Mouse (Mus musculus) CH12.LX (cell line): ENCODE measurements at regions not wholly inside any gene's neighbourhood (a gene's known extent, or its start where the extent isn't known, plus 50 kb on each side); places are given as distances from the start of the nearest gene placed in this dataset.

Experiments used
- DNase-seq: peaks from one replicate; pipeline ENCODE4 v3.0.0-alpha.2; 2013; ENCODE audit errors: extremely low read depth
- H3K27ac ChIP-seq: 2 replicates; pipeline ENCODE4 v1.5.1; 2012; ENCODE audit warnings: low read depth, mild to moderate bottlenecking, control low read depth, moderate library complexity; ENCODE audit not compliant: insufficient read depth
- H3K27me3 ChIP-seq: replicated peaks from 2 replicates; pipeline ENCODE3; 2012; ENCODE audit warnings: inconsistent platforms
- H3K36me3 ChIP-seq, 2 experiments: replicated peaks in 1 of 2; 2 replicates each; pipeline versions ENCODE3 to v1.6.1; 2012; ENCODE audit warnings: inconsistent platforms in 1 of 2, low read length in 1 of 2, mild to moderate bottlenecking in 1 of 2, mixed read lengths in 1 of 2, moderate library complexity in 1 of 2; ENCODE audit not compliant: control insufficient read depth in 1 of 2, insufficient read depth in 1 of 2
- H3K4me1 ChIP-seq, 2 experiments: 2 replicates each; pipeline ENCODE4 v1.6.1; 2012; ENCODE audit warnings: inconsistent platforms in 1 of 2, moderate library complexity in 1 of 2; ENCODE audit not compliant: insufficient read depth in 2 of 2, control insufficient read depth in 1 of 2
- H3K4me2 ChIP-seq: 2 replicates; pipeline ENCODE4 v1.6.1; 2012; ENCODE audit warnings: low read depth, mild to moderate bottlenecking, control low read depth; ENCODE audit not compliant: poor library complexity, insufficient read depth, severe bottlenecking
- H3K4me3 ChIP-seq, 3 experiments: fragments of 150-350 bp in 1 of 3; sonication (generic) in 1 of 3; replicated peaks in 1 of 3; 2 replicates each; pipeline versions ENCODE3 to v1.5.1; 2011 to 2012; ENCODE audit warnings: low read depth in 2 of 3, low read length in 2 of 3, mild to moderate bottlenecking in 2 of 3, moderate library complexity in 2 of 3, control low read depth in 1 of 3, improper control_type of control experiment in 1 of 3, inconsistent platforms in 1 of 3, mixed read lengths in 1 of 3; ENCODE audit not compliant: poor library complexity in 1 of 3
- H3K79me2 ChIP-seq: replicated peaks from 2 replicates; pipeline ENCODE4 v1.6.1; 2012; ENCODE audit warnings: mild to moderate bottlenecking, moderate library complexity; ENCODE audit not compliant: control insufficient read depth, poor library complexity, insufficient read depth, severe bottlenecking; ENCODE audit errors: extremely low read depth
- H3K9ac ChIP-seq: 2 replicates; pipeline ENCODE4 v1.6.1; 2012; ENCODE audit warnings: low read depth, mild to moderate bottlenecking, control low read depth, moderate library complexity; ENCODE audit not compliant: insufficient read depth
- H3K9me3 ChIP-seq: replicated peaks from 2 replicates; pipeline ENCODE3; 2012; ENCODE audit warnings: low read length, inconsistent platforms, mixed read lengths
- BHLHE40 ChIP-seq: IDR thresholded peaks from 2 replicates; pipeline ENCODE4 v1.6.1; 2011; ENCODE audit warnings: mild to moderate bottlenecking, low read depth, low read length, improper control_type of control experiment
- E2F4 ChIP-seq: IDR thresholded peaks from 2 replicates; pipeline ENCODE4 v1.6.1; 2011; ENCODE audit warnings: low read depth, low read length, improper control_type of control experiment; ENCODE audit not compliant: insufficient replicate concordance
- EP300 ChIP-seq: IDR thresholded peaks from 2 replicates; pipeline ENCODE4 v1.6.1; 2011; ENCODE audit warnings: low read length, improper control_type of control experiment
- GABPA ChIP-seq: IDR thresholded peaks from 2 replicates; pipeline ENCODE4 v1.6.1; 2012; ENCODE audit warnings: low read depth, low read length, improper control_type of control experiment, inconsistent platforms; ENCODE audit not compliant: insufficient replicate concordance
- HCFC1 ChIP-seq: IDR thresholded peaks from 2 replicates; pipeline ENCODE4 v1.6.1; 2012; ENCODE audit warnings: low read depth, mild to moderate bottlenecking, inconsistent platforms, low read length, improper control_type of control experiment
- IRF4 ChIP-seq: IDR thresholded peaks from 2 replicates; pipeline ENCODE4 v1.6.1; 2014; ENCODE audit warnings: low read depth, mild to moderate bottlenecking, inconsistent platforms, low read length, improper control_type of control experiment
- KAT2A ChIP-seq: IDR thresholded peaks from 2 replicates; pipeline ENCODE4 v1.6.1; 2012; ENCODE audit warnings: low read length, improper control_type of control experiment, inconsistent platforms; ENCODE audit not compliant: insufficient replicate concordance
- MAFK ChIP-seq: IDR thresholded peaks from 2 replicates; pipeline ENCODE4 v1.6.1; 2011; ENCODE audit warnings: low read length, improper control_type of control experiment; ENCODE audit not compliant: insufficient replicate concordance
- MAX ChIP-seq: IDR thresholded peaks from 2 replicates; pipeline ENCODE4 v1.6.1; 2011; ENCODE audit warnings: low read length, improper control_type of control experiment
- MEF2A ChIP-seq: IDR thresholded peaks from 2 replicates; pipeline ENCODE4 v1.6.1; 2014; ENCODE audit warnings: low read depth, mild to moderate bottlenecking, inconsistent platforms, low read length, improper control_type of control experiment, borderline replicate concordance
- POLR2A ChIP-seq: IDR thresholded peaks from 2 replicates; pipeline ENCODE4 v1.6.1; 2011; ENCODE audit warnings: low read depth, mild to moderate bottlenecking, improper control_type of control experiment, low read length
- RCOR1 ChIP-seq: conservative IDR thresholded peaks from 2 replicates; pipeline ENCODE4 v1.6.1; 2012; ENCODE audit warnings: low read depth, mild to moderate bottlenecking, inconsistent platforms, low read length, improper control_type of control experiment
- TBP ChIP-seq: conservative IDR thresholded peaks from 2 replicates; pipeline ENCODE4 v1.6.1; 2011; ENCODE audit warnings: low read depth, low read length, improper control_type of control experiment
- TCF12 ChIP-seq: IDR thresholded peaks from 2 replicates; pipeline ENCODE4 v1.6.1; 2014; ENCODE audit warnings: low read depth, mild to moderate bottlenecking, inconsistent platforms, low read length, improper control_type of control experiment
- UBTF ChIP-seq: IDR thresholded peaks from 2 replicates; pipeline ENCODE4 v1.6.1; 2012; ENCODE audit warnings: low read depth, mild to moderate bottlenecking, inconsistent platforms, low read length, improper control_type of control experiment, moderate library complexity
- ZMIZ1 ChIP-seq: IDR thresholded peaks from 2 replicates; pipeline ENCODE4 v1.6.1; 2012; ENCODE audit warnings: low read depth, mild to moderate bottlenecking, inconsistent platforms, low read length, improper control_type of control experiment
- ZNF384 ChIP-seq: IDR thresholded peaks from 2 replicates; pipeline ENCODE4 v1.6.1; 2012; ENCODE audit warnings: low read depth, low read length, improper control_type of control experiment, inconsistent platforms
- dilution Hi-C: fragments of 300-500 bp; cut with MboI; formaldehyde crosslinking; loops from 2 replicates; pipeline ENCODE4 v1.14.3; 2020; ENCODE audit warnings: low sequenced_read_pairs; ENCODE audit not compliant: extremely low pct_unique_long_range_greater_than_20kb, extremely low pct_ligation_motif_present
- in situ Hi-C: fragments of 300-500 bp; cut with MboI; formaldehyde crosslinking; loops from 3 replicates; pipeline ENCODE4 v1.14.3; 2019; ENCODE audit warnings: low sequenced_read_pairs, low pct_ligation_motif_present, low pct_unique_long_range_greater_than_20kb, mixed read lengths

GRCm38 (mm10) chrX:99595493-99595892 lies 124.4 kb upstream of the Pja1 start:
- Histone ChIP-seq H3K4me1 (peaks cover 0 to 5% of the 10 kb centered on the region in 2 experiments; a peak in 1 of 4 replicates), H3K4me2 (no peak overlapping the region)
- in situ Hi-C loops: loop anchor here (25.0 kb wide), 1 partner anchor 458 kb away; the partner anchor contains the start of gene Efnb1
- dilution Hi-C loops: no loop called here
- TF ChIP-seq TCF12 (no peak), MAFK (no peak), ZMIZ1 (no peak)
- TF ChIP-seq, all 38 proteins: peak for 0
- Histone ChIP-seq H3K9ac (no peak overlapping the region), H3K36me3 (no peaks in the 10 kb centered on the region), H3K79me2 (no peaks in the 10 kb centered on the region), H3K4me3 (no peak overlapping the region), H3K27me3 (no peaks in the 10 kb centered on the region), H3K27ac (no peak overlapping the region), H3K9me3 (no peaks in the 10 kb centered on the region)
- no peak for DNase-seq

GRCm38 (mm10) chrX:99593872-99594487 lies 122.9 kb upstream of the Pja1 start:
- peaks cover 0 to 5% of the 10 kb centered on the region in 2 experiments; a peak in 1 of 4 replicates for H3K4me1 ChIP-seq
- in situ Hi-C loops: loop anchor here (25.0 kb wide), 1 partner anchor 457 kb away; the partner anchor contains the start of gene Efnb1
- dilution Hi-C loops: no loop called here
- TF ChIP-seq IRF4: 0 out of 2 replicates have a peak, but pooled peaks have one; percentile 22
- TF ChIP-seq TBP: no peak
- no peak for TF ChIP-seq ZNF384
- TF ChIP-seq POLR2A: no peak
- no peak for TF ChIP-seq E2F4
- no peak for TF ChIP-seq UBTF
- no peak for TF ChIP-seq RCOR1
- no peak for TF ChIP-seq MAX
- no peak for TF ChIP-seq GABPA
- TF ChIP-seq HCFC1: no peak
- TF ChIP-seq KAT2A: no peak
- TF ChIP-seq BHLHE40: peak; percentile 29; the same call in 1 of the 2 replicates
- TF ChIP-seq MEF2A: no peak
- TF ChIP-seq TCF12: no peak
- TF ChIP-seq EP300: no peak
- H3K9ac ChIP-seq: no peak overlapping the region
- DNase-seq: peak; percentile 17
- H3K4me3 ChIP-seq: no peak overlapping the region
- no peak overlapping the region for H3K27ac ChIP-seq
- no peaks in the 10 kb centered on the region for H3K9me3 ChIP-seq
- no peaks in the 10 kb centered on the region for H3K27me3 ChIP-seq
- H3K36me3 ChIP-seq: no peaks in the 10 kb centered on the region
- H3K79me2 ChIP-seq: no peaks in the 10 kb centered on the region
- H3K4me2 ChIP-seq: 0 out of 2 replicates have a peak overlapping the region, but pooled peaks have one; percentile 31
